In the genomic region with DNA sequence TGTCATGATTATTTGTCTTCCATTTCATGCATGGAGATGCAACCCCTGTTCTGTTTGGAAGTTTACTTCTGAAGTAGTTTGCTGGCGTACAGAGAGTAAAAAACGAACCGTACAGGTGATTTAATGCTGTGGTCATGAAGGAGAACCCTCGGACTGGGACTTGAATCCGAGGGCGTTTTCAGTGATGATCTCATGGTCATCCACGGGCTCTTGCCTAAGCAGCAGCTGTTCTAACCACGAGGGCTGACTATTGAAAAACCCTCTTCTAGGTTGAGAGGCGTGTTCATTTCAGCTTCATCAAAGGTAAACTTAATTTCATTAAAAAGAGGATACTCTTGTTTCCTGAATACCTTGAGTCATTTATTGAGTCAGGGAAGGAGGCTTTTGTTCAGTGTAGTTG, we compare ENCODE assay signal across 31 mouse cellular contexts.
"Had no signal": no experiment of that assay in that cellular context is flagged by ENCODE, and none has a peak within 500 bp of the region (broad histone marks: within the 10 kb centered on the region; RNA-seq: fewer than 3 reads in every experiment).

No protein-coding gene starts in this region.

- H3K27ac ChIP-seq: limb, embryonic 10.5 days; limb, embryonic 12.5 days; limb, embryonic 13.5 days; limb, embryonic 15.5 days; liver, embryonic 12.5 days; liver, embryonic 13.5 days; liver, embryonic 14.5 days; liver, embryonic 15.5 days; lung, embryonic 15.5 days; macrophage; midbrain, embryonic 10.5 days; midbrain, embryonic 12.5 days; midbrain, embryonic 13.5 days; midbrain, embryonic 15.5 days; neural tube, embryonic 12.5 days had no signal

- H3K9me3 ChIP-seq: limb, embryonic 10.5 days; limb, embryonic 15.5 days; liver, embryonic 12.5 days; liver, embryonic 13.5 days; liver, embryonic 15.5 days; lung, embryonic 15.5 days; megakaryocyte, embryonic 14.5 days; midbrain, embryonic 12.5 days; midbrain, embryonic 13.5 days had no signal

- ATAC-seq: liver, embryonic 12.5 days; liver, postnatal 0 days; lung, postnatal 0 days; midbrain, embryonic 13.5 days; midbrain, embryonic 15.5 days; midbrain, embryonic 16.5 days had no signal

- H3K4me3 ChIP-seq: limb, embryonic 10.5 days; limb, embryonic 12.5 days; limb, embryonic 13.5 days; limb, embryonic 15.5 days; liver, embryonic 12.5 days; liver, embryonic 13.5 days; liver, embryonic 15.5 days; lung, embryonic 15.5 days; megakaryocyte, embryonic 14.5 days; midbrain, embryonic 10.5 days; midbrain, embryonic 12.5 days; midbrain, embryonic 13.5 days; midbrain, embryonic 15.5 days; neural tube, embryonic 12.5 days had no signal

- DNase-seq: left cerebral cortex, postnatal 4 days; liver; liver, embryonic 13.5 days; liver, postnatal 0 days; lung, adult 18-20 months; lung, adult 2 months; lung, embryonic 14.5 days; lung, postnatal 10 days; lung, postnatal 14 days; lung, postnatal 36 days; lung, postnatal 4 days; midbrain, embryonic 14.5 days had no signal

- H3K9ac ChIP-seq: limb, embryonic 12.5 days; limb, embryonic 13.5 days; limb, embryonic 15.5 days; liver, embryonic 12.5 days; liver, embryonic 13.5 days; liver, embryonic 14.5 days; liver, embryonic 15.5 days; liver, postnatal 0 days; lung, embryonic 14.5 days; lung, embryonic 15.5 days; midbrain, embryonic 12.5 days; midbrain, embryonic 13.5 days; midbrain, embryonic 15.5 days; neural tube, embryonic 12.5 days had no signal

- H3K4me1 ChIP-seq: limb, embryonic 10.5 days; limb, embryonic 12.5 days; limb, embryonic 13.5 days; limb, embryonic 15.5 days; liver, embryonic 12.5 days; liver, embryonic 13.5 days; liver, embryonic 15.5 days; lung, embryonic 15.5 days; megakaryocyte, embryonic 14.5 days; midbrain, embryonic 10.5 days; midbrain, embryonic 12.5 days; midbrain, embryonic 13.5 days; midbrain, embryonic 15.5 days; neural tube, embryonic 12.5 days had no signal

- H3K4me2 ChIP-seq: limb, embryonic 12.5 days; limb, embryonic 13.5 days; limb, embryonic 15.5 days; liver, embryonic 11.5 days; liver, embryonic 12.5 days; liver, embryonic 13.5 days; liver, embryonic 15.5 days; lung, embryonic 14.5 days; lung, embryonic 15.5 days; midbrain, embryonic 11.5 days; midbrain, embryonic 12.5 days; midbrain, embryonic 13.5 days; midbrain, embryonic 15.5 days; neural tube, embryonic 12.5 days had no signal

- H3K36me3 ChIP-seq: lung, embryonic 15.5 days; midbrain, embryonic 12.5 days; midbrain, embryonic 15.5 days; neural tube, embryonic 12.5 days had no signal

- H3K27me3 ChIP-seq: limb, embryonic 12.5 days; limb, embryonic 13.5 days; limb, embryonic 15.5 days; liver, embryonic 12.5 days; liver, embryonic 13.5 days; liver, embryonic 15.5 days; lung, embryonic 15.5 days; megakaryocyte, embryonic 14.5 days; midbrain, embryonic 12.5 days; midbrain, embryonic 13.5 days; midbrain, embryonic 15.5 days; neural tube, embryonic 12.5 days had no signal
